Mouse (Mus musculus) testis, adult 2 months (tissue): ENCODE results near the gene Syne2. TPM values are rescaled to one million over a fixed set of nuclear protein-coding genes. Genes with fewer than 3 reads are reported as not detected.

Experiments used
- H3K27ac ChIP-seq: fragments of 200-500 bp; 2 replicates; pipeline ENCODE4 v1.5.1; 2012; ENCODE audit warnings: low read depth, low read length; ENCODE audit not compliant: control insufficient read depth, insufficient read depth
- H3K27me3 ChIP-seq: fragments of 200-500 bp; 2 replicates; pipeline ENCODE4 v1.6.1; 2012; ENCODE audit warnings: mild to moderate bottlenecking, low read length, moderate library complexity; ENCODE audit not compliant: control insufficient read depth, insufficient read depth
- H3K36me3 ChIP-seq: fragments of 200-500 bp; 2 replicates; pipeline ENCODE4 v1.6.1; 2012; ENCODE audit warnings: mild to moderate bottlenecking, low read length; ENCODE audit not compliant: control insufficient read depth, insufficient read depth
- H3K4me1 ChIP-seq: fragments of 200-500 bp; 2 replicates; pipeline ENCODE4 v1.6.1; 2012; ENCODE audit warnings: low read length; ENCODE audit not compliant: control insufficient read depth, insufficient read depth
- H3K4me3 ChIP-seq: fragments of 200-500 bp; 2 replicates; pipeline ENCODE4 v1.5.1; 2012; ENCODE audit warnings: low read depth, mild to moderate bottlenecking, low read length, moderate library complexity, mixed read lengths; ENCODE audit not compliant: control insufficient read depth
- CTCF ChIP-seq: fragments of 200-500 bp; IDR thresholded peaks from 2 replicates; pipeline ENCODE4 v1.5.1; 2012; ENCODE audit warnings: low read depth, mild to moderate bottlenecking, inconsistent platforms, low read length, moderate library complexity; ENCODE audit not compliant: control insufficient read depth, insufficient read depth, insufficient replicate concordance
- POLR2A ChIP-seq: fragments of 200-500 bp; IDR thresholded peaks from 2 replicates; pipeline ENCODE4 v1.6.1; 2012; ENCODE audit warnings: low read depth, mild to moderate bottlenecking, inconsistent platforms, low read length, moderate library complexity; ENCODE audit not compliant: control insufficient read depth
- polyA plus RNA-seq: library from polyadenylated mRNA; depleted of rRNA; stranded (reverse); fragments of >200 nt; gene quantifications from 2 replicates; pipeline ENCODE4 v1.2.3, GENCODE M21; 2012

Syne2 gene
- polyA plus RNA-seq, 1 experiment = 35.5 TPM

DNA sequence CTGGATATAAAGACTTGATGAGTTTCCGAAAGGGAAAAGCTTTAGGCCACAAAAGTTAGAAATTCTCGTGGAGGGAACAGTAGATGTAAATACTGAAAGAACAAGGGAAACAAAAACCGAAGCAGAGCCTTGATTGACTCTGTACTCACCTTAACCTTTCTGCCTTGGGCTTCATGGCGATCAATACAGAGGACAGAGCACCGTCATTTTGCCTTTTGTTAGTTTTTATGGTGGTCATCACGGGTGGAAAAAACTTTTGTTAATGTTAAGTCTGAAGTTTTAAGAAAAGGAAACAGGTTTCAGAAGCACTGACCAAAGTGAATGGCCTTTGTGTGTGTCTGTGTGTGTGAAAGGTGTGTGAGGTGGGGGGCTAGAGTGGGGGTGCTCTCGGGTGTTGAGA is 256.0 kb downstream of the Syne2 start:
- Histone ChIP-seq H3K4me1 (no peaks in the 10 kb centered on the region), H3K27ac (no peak overlapping the region), H3K36me3 (no peaks in the 10 kb centered on the region), H3K27me3 (no peaks in the 10 kb centered on the region), H3K4me3 (no peak overlapping the region)
- TF ChIP-seq CTCF = no peak
- no peak for TF ChIP-seq POLR2A

GRCm38 (mm10) chr12:76080876-76081556 is 263.1 kb downstream of the Syne2 start:
- H3K27me3 ChIP-seq = no peaks in the 10 kb centered on the region
- H3K27ac ChIP-seq = peak overlapping the region; percentile 34; the same call in 1 of the 2 replicates
- no peaks in the 10 kb centered on the region for H3K36me3 ChIP-seq
- H3K4me1 ChIP-seq = no peaks in the 10 kb centered on the region
- TF ChIP-seq CTCF (no peak), POLR2A (no peak)
- H3K4me3 ChIP-seq = no peak overlapping the region

DNA sequence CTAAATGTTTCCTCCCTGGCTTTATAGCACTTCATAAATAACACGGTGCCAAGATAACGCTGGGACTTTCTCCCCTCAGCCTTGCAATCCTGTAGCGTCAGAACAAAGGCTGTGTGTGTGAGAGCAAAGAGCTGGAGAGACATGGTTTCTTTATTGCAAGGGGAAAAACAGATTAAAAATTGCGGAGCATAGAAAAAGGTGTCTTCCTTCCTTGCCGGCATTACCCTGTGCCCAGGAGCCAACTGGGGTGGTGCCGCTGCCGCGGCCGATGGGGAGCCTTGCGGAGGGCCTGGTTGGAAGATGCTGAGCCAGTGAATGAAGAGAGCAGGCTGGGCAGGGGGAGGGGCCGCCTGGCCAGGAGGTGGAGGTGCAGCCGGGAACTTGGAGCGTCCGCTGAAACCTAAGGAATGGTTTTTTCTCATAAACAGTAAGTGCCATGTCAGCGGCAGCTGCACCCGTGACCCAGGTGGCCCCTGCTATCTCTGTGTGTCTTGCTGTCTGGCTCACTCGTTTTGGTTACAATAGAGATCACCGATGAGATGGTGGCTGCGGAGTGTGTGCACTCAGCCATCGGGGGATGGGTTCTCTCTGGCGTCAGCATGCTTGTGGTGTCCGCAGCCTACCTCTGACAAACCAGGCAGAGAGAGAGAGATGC is 263.8 kb downstream of the Syne2 start:
- Histone ChIP-seq H3K4me3 (no peak overlapping the region), H3K27ac (peak overlapping the region; percentile 55), H3K4me1 (no peaks in the 10 kb centered on the region), H3K36me3 (no peaks in the 10 kb centered on the region), H3K27me3 (no peaks in the 10 kb centered on the region)
- TF ChIP-seq POLR2A (no peak), CTCF (no peak)

DNA sequence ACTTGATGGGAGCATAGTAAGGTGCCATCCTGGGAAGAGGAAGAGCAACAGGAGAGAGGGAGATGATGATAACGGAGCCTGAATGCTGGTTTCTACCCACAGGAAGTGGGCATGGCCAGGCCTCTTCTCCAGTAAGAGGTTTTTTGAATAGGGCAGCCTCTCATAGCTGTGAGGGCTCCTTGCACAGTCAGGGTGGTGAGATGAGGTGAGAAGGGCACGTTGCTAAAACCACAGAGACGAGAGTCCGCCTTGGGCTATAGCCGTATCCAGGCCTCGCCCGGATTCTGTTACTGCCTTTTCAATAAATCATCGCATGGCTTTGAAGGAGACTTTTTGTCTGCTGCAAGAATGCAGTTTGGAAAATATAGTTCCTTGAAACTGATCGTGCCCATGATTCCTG is 267.1 kb downstream of the Syne2 start:
- Histone ChIP-seq H3K4me1 (no peaks in the 10 kb centered on the region), H3K36me3 (no peaks in the 10 kb centered on the region), H3K4me3 (no peak overlapping the region), H3K27me3 (no peaks in the 10 kb centered on the region), H3K27ac (no peak overlapping the region)
- TF ChIP-seq CTCF (no peak), POLR2A (no peak)

- no peaks in the 10 kb centered on the region for H3K27me3 ChIP-seq
Observed at GRCm38 (mm10) chr12:76085956-76086905, 268.3 kb downstream of the Syne2 start.

DNA sequence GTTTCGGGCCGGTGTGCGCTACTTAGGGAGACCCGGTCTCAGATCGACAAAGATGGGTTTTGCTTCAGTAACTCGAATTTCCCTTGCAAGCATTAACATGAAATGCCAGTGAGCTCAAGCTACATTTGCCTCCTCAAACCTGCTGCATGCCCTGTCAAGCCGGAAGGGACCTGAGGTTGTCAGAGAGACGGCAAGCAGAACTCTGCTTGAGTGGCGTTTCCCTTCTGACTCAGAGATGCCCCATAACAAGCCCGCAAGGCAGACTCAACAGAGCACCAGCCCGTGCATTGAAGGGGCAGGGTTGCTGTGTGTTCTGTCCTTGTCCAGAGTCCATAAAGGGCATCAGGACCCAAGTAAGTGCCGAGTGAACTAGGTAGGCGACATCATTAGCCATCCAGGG is 269.1 kb downstream of the Syne2 start:
- TF ChIP-seq CTCF (no peak), POLR2A (no peak)
- Histone ChIP-seq H3K27me3 (no peaks in the 10 kb centered on the region), H3K4me3 (no peak overlapping the region), H3K36me3 (no peaks in the 10 kb centered on the region), H3K4me1 (no peaks in the 10 kb centered on the region), H3K27ac (no peak overlapping the region)

More at GRCm38 (mm10) chr12:76085956-76086905, 268.3 kb downstream of the Syne2 start:
- H3K36me3 ChIP-seq = no peaks in the 10 kb centered on the region
- no peaks in the 10 kb centered on the region for H3K4me1 ChIP-seq
- no peak overlapping the region for H3K4me3 ChIP-seq
- H3K27ac ChIP-seq = no peak overlapping the region
- no peak for TF ChIP-seq CTCF
- TF ChIP-seq POLR2A = no peak

DNA sequence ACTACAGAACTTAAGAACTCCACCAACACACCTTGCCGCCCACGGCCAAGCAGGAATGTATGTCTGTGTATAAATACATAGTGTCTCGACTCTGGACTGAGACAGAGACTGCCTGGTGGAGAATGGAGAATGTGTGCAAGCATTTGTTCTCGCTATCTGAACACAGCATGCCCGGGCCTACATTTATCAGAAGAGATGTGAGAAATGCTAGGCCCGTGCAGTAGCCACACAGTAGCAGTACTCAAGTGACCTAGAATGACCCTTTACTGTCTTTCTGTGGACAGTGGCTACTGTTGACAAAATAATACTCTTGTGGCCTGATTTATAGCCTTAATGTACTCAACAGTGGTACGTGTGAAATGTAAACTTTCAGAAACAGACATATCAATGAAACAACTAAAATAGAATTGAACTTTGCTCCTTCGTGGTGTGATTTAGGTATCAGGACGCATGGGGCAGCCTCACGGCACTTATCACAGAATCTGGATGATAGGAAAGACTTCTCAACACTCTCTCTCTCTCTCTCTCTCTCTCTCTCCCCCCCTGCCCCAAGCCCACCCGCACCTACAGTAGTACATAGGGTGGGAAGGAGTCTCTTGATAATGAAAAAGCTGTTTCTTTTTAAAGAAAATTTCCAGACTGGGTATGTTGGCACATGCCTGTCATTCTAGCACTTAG is 275.0 kb downstream of the Syne2 start:
- TF ChIP-seq CTCF (no peak), POLR2A (no peak)
- H3K36me3 ChIP-seq = no peaks in the 10 kb centered on the region

More for the DNA sequence above, 275.0 kb downstream of the Syne2 start:
- no peaks in the 10 kb centered on the region for H3K4me1 ChIP-seq
- no peaks in the 10 kb centered on the region for H3K27me3 ChIP-seq
- no peak overlapping the region for H3K27ac ChIP-seq
- no peak overlapping the region for H3K4me3 ChIP-seq
